Mouse (Mus musculus) heart, postnatal 0 days (tissue): ENCODE measurements around the gene Pbp2.

Experiments
- CTCF ChIP-seq: IDR thresholded peaks from 2 replicates; pipeline ENCODE4 v1.5.1; 2016; ENCODE audit warnings: antibody characterized with exemption, control low read depth, low read depth
- EP300 ChIP-seq: IDR thresholded peaks from 2 replicates; pipeline ENCODE4 v1.6.1; 2016; ENCODE audit warnings: antibody characterized with exemption, low read depth

DNA sequence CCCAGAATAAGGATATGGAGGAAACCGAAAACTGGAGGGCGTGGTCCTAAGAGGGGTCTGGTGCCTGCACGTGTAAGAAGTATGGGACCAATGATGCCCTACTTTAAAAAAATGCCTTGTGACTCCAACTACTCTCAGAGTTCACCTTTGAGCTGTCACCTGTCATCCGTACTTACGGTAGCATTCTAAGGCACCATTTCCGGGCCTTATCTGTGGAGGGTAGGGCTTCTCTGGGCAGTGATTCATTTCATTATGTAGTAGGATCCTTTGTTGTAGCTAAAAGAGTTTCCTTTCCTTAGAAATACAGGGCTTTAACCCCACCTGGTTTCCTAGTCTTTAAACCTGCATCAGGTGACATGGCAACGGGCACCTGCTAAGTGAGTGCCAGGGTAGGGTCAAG lies 16.6 kb upstream of the Pbp2 start:
- TF ChIP-seq EP300 (no peak), CTCF (no peak)
